Mouse (Mus musculus) hindbrain, postnatal 0 days (tissue): ENCODE measurements around the gene Prpf38b. TPM values are rescaled to one million over a fixed set of nuclear protein-coding genes. Genes with fewer than 3 reads are reported as not detected.

Experiments
- ATAC-seq: fragments of 200-750 bp; cut with Nextera tagmentation; 2 replicates; pipeline ENCODE4 v1.8.0; 2017; ENCODE audit warnings: mild to moderate bottlenecking, moderate TSS enrichment, moderate library complexity
- DNase-seq: peaks from one replicate; pipeline ENCODE4 v3.0.0-alpha.2; 2015; ENCODE audit warnings: low spot score
- H3K27ac ChIP-seq: fragments of 300-500 bp; sonication (generic); 2 replicates; pipeline ENCODE4 v1.5.1; 2014; ENCODE audit warnings: mild to moderate bottlenecking
- H3K27me3 ChIP-seq: fragments of 300-500 bp; sonication (generic); 2 replicates; pipeline ENCODE4 v1.6.1; 2014; ENCODE audit warnings: low read length, mixed read lengths; ENCODE audit not compliant: insufficient read depth
- H3K36me3 ChIP-seq: fragments of 300-500 bp; sonication (generic); 2 replicates; pipeline ENCODE4 v1.6.1; 2014; ENCODE audit warnings: low read length, mixed read lengths; ENCODE audit not compliant: insufficient read depth
- H3K4me1 ChIP-seq: fragments of 300-500 bp; sonication (generic); 2 replicates; pipeline ENCODE4 v1.6.1; 2014; ENCODE audit warnings: antibody characterized with exemption, low read length, mixed read lengths; ENCODE audit not compliant: insufficient read depth
- H3K4me2 ChIP-seq: fragments of 300-500 bp; sonication (generic); 2 replicates; pipeline ENCODE4 v1.6.1; 2014; ENCODE audit warnings: low read depth, mild to moderate bottlenecking, low read length, moderate library complexity, mixed read lengths
- H3K4me3 ChIP-seq: fragments of 300-500 bp; sonication (generic); 2 replicates; pipeline ENCODE4 v1.5.1; 2014; ENCODE audit warnings: low read length
- H3K9ac ChIP-seq: fragments of 300-500 bp; sonication (generic); replicated peaks from 2 replicates; pipeline ENCODE4 v1.6.1; 2014; ENCODE audit warnings: mild to moderate bottlenecking, low read length, moderate library complexity, mixed read lengths
- H3K9me3 ChIP-seq: fragments of 300-500 bp; sonication (generic); 2 replicates; pipeline ENCODE4 v1.6.1; 2016; ENCODE audit warnings: low read length, mixed read lengths
- CTCF ChIP-seq: IDR thresholded peaks from 2 replicates; pipeline ENCODE4 v1.5.1; 2016; ENCODE audit warnings: antibody characterized with exemption, control low read depth, low read depth
- WGBS: fragments of 180-500 bp; shearing (Covaris S2); extraction: QIAGEN DNeasy Blood & Tissue Kit; methylation state at CpG from one replicate; pipeline ENCODE4 v1.1.7; 2014; 5-methylcytosine and 5-hydroxymethylcytosine counted together
- polyA plus RNA-seq: library from polyadenylated mRNA; unstranded; fragments of >200 nt; fragmentation: Nextera tagmentation; extraction: Ambion mirVana; gene quantifications from 2 replicates; pipeline ENCODE4 v1.2.1, GENCODE M21; 2015
- total RNA-seq: library from RNA; depleted of rRNA; stranded (reverse); fragments of >200 nt; gene quantifications from 2 replicates; pipeline ENCODE4 v1.2.3, GENCODE M21; 2014; rRNA removed

The Prpf38b gene
- 23.8 and 26.7 TPM in 2 replicates for total RNA-seq
- polyA plus RNA-seq, result 39.4 and 41.8 TPM in 2 replicates

- Histone ChIP-seq H3K27ac (peak within 1 kb of the TSS; percentile 93), H3K9ac (peak within 1 kb of the TSS; percentile 77), H3K4me2 (peak within 1 kb of the TSS; percentile 97), H3K4me1 (peaks cover 7% of the 10 kb centered on the region; the same call in 1 of the 2 replicates), H3K27me3 (no peaks in the 10 kb centered on the region), H3K9me3 (no peaks in the 10 kb centered on the region), H3K4me3 (peak within 1 kb of the TSS; percentile 95), H3K36me3 (peaks cover 8% of the 10 kb centered on the region; the same call in 1 of the 2 replicates)
- DNase-seq (peak; percentile 99), ATAC-seq (peak; percentile 100)
- no peak for TF ChIP-seq CTCF
- WGBS, result under 1% methylated on average over 53 of the region's 53 CpGs
Measured at GRCm38 (mm10) chr3:108911548-108912413, at the start of gene Prpf38b. Prpf38b (minus strand) TSS chr3:108911727.

- H3K27ac ChIP-seq, result peak overlapping the region; percentile 86
- no peaks in the 10 kb centered on the region for H3K27me3 ChIP-seq
- 13% methylated on average over 7 of the region's 7 CpGs for WGBS
- ATAC-seq, result peak; percentile 97
- no peak for TF ChIP-seq CTCF
- peaks cover 4% of the 10 kb centered on the region; the same call in 1 of the 2 replicates for H3K4me1 ChIP-seq
- H3K36me3 ChIP-seq, result no peaks in the 10 kb centered on the region
- H3K4me3 ChIP-seq, result peak overlapping the region; percentile 18; the same call in 1 of the 2 replicates
- peak; percentile 88 for DNase-seq
- H3K4me2 ChIP-seq, result peak overlapping the region; percentile 47
- H3K9ac ChIP-seq, result peak overlapping the region; percentile 38; the same call in 1 of the 2 replicates
- no peaks in the 10 kb centered on the region for H3K9me3 ChIP-seq
Measured at GRCm38 (mm10) chr3:108961226-108961625, 49.7 kb upstream of the Prpf38b start.

GRCm38 (mm10) chr3:108959680-108960295 lies 48.3 kb upstream of the Prpf38b start:
- DNase-seq (no peak), ATAC-seq (no peak)

GRCm38 (mm10) chr3:108957976-108958375 lies 46.4 kb upstream of the Prpf38b start:
- DNase-seq (no peak), ATAC-seq (no peak)
- Histone ChIP-seq H3K36me3 (no peaks in the 10 kb centered on the region), H3K9me3 (no peaks in the 10 kb centered on the region), H3K4me2 (no peak overlapping the region), H3K27ac (no peak overlapping the region), H3K4me1 (peaks cover 4% of the 10 kb centered on the region; the same call in 1 of the 2 replicates), H3K9ac (no peak overlapping the region), H3K4me3 (no peak overlapping the region), H3K27me3 (no peaks in the 10 kb centered on the region)
- no peak for TF ChIP-seq CTCF

More at GRCm38 (mm10) chr3:108959680-108960295, 48.3 kb upstream of the Prpf38b start:
- H3K4me1 ChIP-seq, result peaks cover 4% of the 10 kb centered on the region; the same call in 1 of the 2 replicates
- no peak overlapping the region for H3K4me3 ChIP-seq
- WGBS, result 59% methylated on average over 13 of the region's 13 CpGs
- no peaks in the 10 kb centered on the region for H3K27me3 ChIP-seq
- no peak overlapping the region for H3K27ac ChIP-seq
- no peak for TF ChIP-seq CTCF
- no peak overlapping the region for H3K4me2 ChIP-seq
- no peaks in the 10 kb centered on the region for H3K36me3 ChIP-seq
- H3K9ac ChIP-seq, result no peak overlapping the region
- H3K9me3 ChIP-seq, result no peaks in the 10 kb centered on the region

GRCm38 (mm10) chr3:108940996-108941395 lies 29.5 kb upstream of the Prpf38b start:
- Histone ChIP-seq H3K4me3 (no peak overlapping the region), H3K27me3 (no peaks in the 10 kb centered on the region), H3K9ac (no peak overlapping the region), H3K27ac (no peak overlapping the region), H3K4me2 (no peak overlapping the region), H3K36me3 (no peaks in the 10 kb centered on the region), H3K9me3 (no peaks in the 10 kb centered on the region), H3K4me1 (no peaks in the 10 kb centered on the region)
- WGBS, result 69% methylated on average over 10 of the region's 10 CpGs
- no peak for ATAC-seq
- no peak for TF ChIP-seq CTCF
- DNase-seq, result no peak

- peak; percentile 89 for ATAC-seq
- no peaks in the 10 kb centered on the region for H3K9me3 ChIP-seq
- no peaks in the 10 kb centered on the region for H3K27me3 ChIP-seq
- peak within 1 kb of the TSS; percentile 14 for H3K4me3 ChIP-seq
- peak within 1 kb of the TSS; percentile 46 for H3K4me2 ChIP-seq
- H3K36me3 ChIP-seq, result no peaks in the 10 kb centered on the region
- 63% methylated on average over 40 of the region's 59 CpGs for WGBS
- TF ChIP-seq CTCF, result no peak
- no peaks in the 10 kb centered on the region for H3K4me1 ChIP-seq
- no peak within 1 kb of the TSS for H3K27ac ChIP-seq
- 0 out of 2 replicates have a peak within 1 kb of the TSS, but pooled peaks have one; percentile 19 for H3K9ac ChIP-seq
- DNase-seq, result peak; percentile 66
Measured at GRCm38 (mm10) chr3:108940001-108940633, 28.6 kb upstream of the Prpf38b start, which contains the start of gene Gm9857. Gm9857 (minus strand) TSS chr3:108940445.
